Mouse (Mus musculus): ENCODE measurements at regions not wholly inside any gene's neighbourhood (a gene's known extent, or its start where the extent isn't known, plus 50 kb on each side); places are given as distances from the start of the nearest gene placed in this dataset.
"Not testable (repeated sequence)": the region's sequence is repeated elsewhere in the genome, so short reads cannot be mapped to it uniquely, and the experiment has no call there.

DNA sequence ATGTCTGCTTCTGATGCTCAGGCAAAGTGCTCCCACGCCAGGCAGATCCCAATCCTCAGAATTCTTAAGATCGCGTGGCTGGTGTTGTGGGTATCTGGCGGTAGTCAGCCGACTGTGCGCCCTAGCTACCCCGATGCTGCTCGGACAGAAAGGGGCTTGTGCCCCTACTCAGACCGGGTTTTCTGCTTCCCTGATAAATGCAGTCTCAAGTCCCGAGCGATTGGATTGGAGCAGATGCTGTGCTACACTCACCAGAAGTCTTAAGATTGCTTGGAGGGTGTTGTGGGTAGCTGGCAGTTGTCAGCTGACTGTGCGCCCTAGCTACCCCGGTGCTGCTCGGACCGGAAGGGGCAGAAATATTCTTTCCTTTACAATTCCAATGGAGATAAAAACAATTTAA is 99.3 kb downstream of the Gm7489 start:
- not testable (repeated sequence) for H3K4me3 ChIP-seq (ENCODE audit: low read depth, low read length); ATAC-seq (ENCODE audit: extremely low read depth, insufficient number of reproducible peaks, low FRiP score, poor library complexity, severe bottlenecking); DNase-seq (ENCODE audit: low spot score)

DNA sequence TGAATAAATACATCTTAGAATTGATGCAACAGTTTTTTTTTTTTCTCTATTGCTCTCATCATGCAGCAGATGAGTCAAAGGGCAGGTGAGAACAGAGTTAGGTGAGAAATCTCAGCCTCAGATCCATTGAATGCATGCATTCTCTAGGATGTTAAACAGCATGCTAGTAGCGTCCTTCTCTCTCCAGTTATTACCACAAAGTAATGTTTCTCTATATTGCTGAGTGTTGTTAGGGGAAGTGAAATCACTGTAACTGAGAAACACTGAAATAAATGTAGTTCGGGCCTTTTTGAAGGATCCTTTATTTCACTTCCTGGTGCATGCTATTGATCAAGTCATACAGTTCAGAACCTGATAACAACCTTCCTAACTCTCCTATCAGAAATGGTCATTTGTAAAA is 105.2 kb downstream of the Gm7489 start:
- DNase-seq (ENCODE audit: low spot score) = no peak
- no peaks in the 10 kb centered on the region for H3K9me3 ChIP-seq (replicated peaks)
- no peak overlapping the region for H3K4me3 ChIP-seq (ENCODE audit: low read depth, low read length)
- no peak for ATAC-seq (ENCODE audit: extremely low read depth, insufficient number of reproducible peaks, low FRiP score, poor library complexity, severe bottlenecking)
- TF ChIP-seq CTCF (IDR thresholded peaks at IDR 0.05; ENCODE audit: low read depth, low read length) (no peak), GATA2 (IDR thresholded peaks at IDR 0.05; ENCODE audit: borderline replicate concordance, low read depth, low read length) (no peak), GATA1 (IDR thresholded peaks at IDR 0.05; ENCODE audit: borderline replicate concordance, low read length) (no peak), TAL1 (conservative IDR thresholded peaks at IDR 0.05; ENCODE audit: low read depth, low read length) (no peak), POLR2AphosphoS5 (IDR thresholded peaks at IDR 0.05; ENCODE audit: insufficient replicate concordance, low read depth, low read length) (no peak)
- H3K4me1 ChIP-seq (ENCODE audit: insufficient read depth, low read depth, low read length) = no peaks in the 10 kb centered on the region
- no peaks in the 10 kb centered on the region for H3K27me3 ChIP-seq (ENCODE audit: insufficient read depth, low read length)
- H3K36me3 ChIP-seq (replicated peaks) = no peaks in the 10 kb centered on the region

More for the DNA sequence above, 99.3 kb downstream of the Gm7489 start:
- not testable (repeated sequence) for H3K9me3 ChIP-seq (replicated peaks); H3K27me3 ChIP-seq (ENCODE audit: insufficient read depth, low read length); H3K4me1 ChIP-seq (ENCODE audit: insufficient read depth, low read depth, low read length); H3K36me3 ChIP-seq (replicated peaks)

DNA sequence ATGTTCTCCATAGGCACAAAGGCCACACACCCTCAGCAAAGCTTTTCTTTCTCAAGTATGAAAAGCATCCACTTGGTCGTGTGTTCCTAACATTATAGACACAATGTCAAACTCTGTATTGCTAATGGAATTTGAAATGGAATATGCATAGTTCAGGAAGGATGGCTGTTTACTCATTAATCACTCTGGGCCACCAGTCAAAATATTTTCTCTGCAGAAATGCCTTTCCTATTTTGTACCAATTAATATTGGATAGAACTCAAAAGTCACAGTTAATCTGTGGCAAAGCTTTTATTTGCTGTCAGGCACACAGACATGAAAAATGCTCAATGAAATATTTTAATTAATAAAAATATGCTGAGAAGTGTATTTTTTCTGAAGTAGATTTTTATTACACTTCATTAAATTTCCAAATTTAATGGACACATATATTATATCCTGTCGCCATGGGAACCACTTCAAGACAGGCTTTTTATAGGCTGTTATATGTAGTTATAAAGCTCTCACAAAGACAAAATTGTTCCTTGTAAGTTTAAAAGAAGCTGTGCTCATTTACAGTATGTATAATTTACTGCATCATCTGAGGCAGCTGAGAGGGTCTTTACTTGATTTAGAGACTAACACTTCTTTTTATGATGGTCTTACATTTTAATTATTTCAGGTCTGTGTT is 110.6 kb downstream of the Gm7489 start:
- no peaks in the 10 kb centered on the region for H3K36me3 ChIP-seq (replicated peaks)
- ATAC-seq (ENCODE audit: extremely low read depth, insufficient number of reproducible peaks, low FRiP score, poor library complexity, severe bottlenecking) (no peak), DNase-seq (ENCODE audit: low spot score) (no peak)
- no peaks in the 10 kb centered on the region for H3K27me3 ChIP-seq (ENCODE audit: insufficient read depth, low read length)
- no peak overlapping the region for H3K4me3 ChIP-seq (ENCODE audit: low read depth, low read length)
- no peaks in the 10 kb centered on the region for H3K4me1 ChIP-seq (ENCODE audit: insufficient read depth, low read depth, low read length)
- H3K9me3 ChIP-seq (replicated peaks) = peaks cover 7% of the 10 kb centered on the region; the same call in 1 of the 2 replicates
- TF ChIP-seq TAL1 (conservative IDR thresholded peaks at IDR 0.05; ENCODE audit: low read depth, low read length) (no peak), GATA1 (IDR thresholded peaks at IDR 0.05; ENCODE audit: borderline replicate concordance, low read length) (no peak), POLR2AphosphoS5 (IDR thresholded peaks at IDR 0.05; ENCODE audit: insufficient replicate concordance, low read depth, low read length) (no peak), GATA2 (IDR thresholded peaks at IDR 0.05; ENCODE audit: borderline replicate concordance, low read depth, low read length) (no peak), CTCF (IDR thresholded peaks at IDR 0.05; ENCODE audit: low read depth, low read length) (no peak)

DNA sequence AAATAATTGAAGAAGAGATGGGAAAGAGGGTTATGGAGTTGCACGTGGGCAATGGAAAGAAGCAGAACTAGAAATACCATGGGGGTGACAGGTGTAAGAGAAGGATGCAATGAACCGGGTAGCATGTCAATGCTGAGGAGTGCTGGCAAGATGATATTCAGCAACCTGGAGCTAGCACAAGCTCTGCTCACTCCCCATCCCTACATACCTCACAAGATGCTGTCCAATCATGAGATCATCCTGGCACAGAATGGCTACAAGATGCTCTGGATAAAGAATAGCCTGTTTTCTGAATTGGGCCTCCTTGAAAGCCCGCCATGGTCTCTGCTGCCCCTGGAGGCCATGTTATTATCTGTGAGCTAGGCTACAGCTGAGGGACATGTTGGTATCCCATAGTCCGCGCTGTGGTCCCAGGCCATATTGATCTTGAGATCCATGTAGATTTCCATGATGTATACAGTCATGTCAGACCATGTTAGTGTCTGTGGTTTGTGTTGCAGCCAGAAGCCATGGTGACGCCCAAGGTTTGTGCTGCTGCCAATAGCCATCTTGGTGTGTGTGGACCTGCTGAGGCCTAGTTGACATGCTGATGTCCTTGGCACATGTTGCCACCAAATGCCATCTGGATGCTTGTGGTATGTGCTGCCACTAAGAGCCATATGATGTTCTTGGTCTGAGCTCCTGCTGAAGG is 114.0 kb downstream of the Gm7489 start:
- H3K4me1 ChIP-seq (ENCODE audit: insufficient read depth, low read depth, low read length) = no peaks in the 10 kb centered on the region
- H3K27me3 ChIP-seq (ENCODE audit: insufficient read depth, low read length) = no peaks in the 10 kb centered on the region
- no peak for DNase-seq (ENCODE audit: low spot score)
- no peak overlapping the region for H3K4me3 ChIP-seq (ENCODE audit: low read depth, low read length)
- H3K9me3 ChIP-seq (replicated peaks) = peaks cover 7% of the 10 kb centered on the region; the same call in 1 of the 2 replicates
- no peak for ATAC-seq (ENCODE audit: extremely low read depth, insufficient number of reproducible peaks, low FRiP score, poor library complexity, severe bottlenecking)
- H3K36me3 ChIP-seq (replicated peaks) = no peaks in the 10 kb centered on the region
- TF ChIP-seq POLR2AphosphoS5 (IDR thresholded peaks at IDR 0.05; ENCODE audit: insufficient replicate concordance, low read depth, low read length) = no peak
- TF ChIP-seq CTCF (IDR thresholded peaks at IDR 0.05; ENCODE audit: low read depth, low read length) = no peak
- TF ChIP-seq GATA2 (IDR thresholded peaks at IDR 0.05; ENCODE audit: borderline replicate concordance, low read depth, low read length) = no peak

DNA sequence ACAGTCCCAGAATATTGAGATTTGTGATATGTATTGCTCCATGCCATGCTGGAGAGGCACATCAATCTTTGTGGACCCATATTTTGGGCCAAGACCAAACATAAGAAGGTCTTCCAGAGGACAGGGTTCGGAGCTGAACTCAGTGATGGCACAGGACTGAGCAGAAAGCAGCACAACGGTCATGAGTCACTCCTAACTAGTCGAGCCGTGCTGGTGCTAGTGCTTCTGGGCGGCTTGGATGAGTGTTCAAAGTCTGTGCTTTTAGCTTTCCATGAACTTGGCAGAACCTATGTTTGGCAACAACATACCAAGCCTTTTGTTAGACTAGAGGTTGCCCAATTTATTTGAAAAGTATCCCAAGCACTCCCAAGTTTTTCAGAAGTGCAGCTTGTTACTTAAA is 149.1 kb downstream of the Gm7489 start:
- H3K36me3 ChIP-seq (replicated peaks) = no peaks in the 10 kb centered on the region
- no peak overlapping the region for H3K4me3 ChIP-seq (ENCODE audit: low read depth, low read length)
- H3K9me3 ChIP-seq (replicated peaks) = no peaks in the 10 kb centered on the region
- H3K27me3 ChIP-seq (ENCODE audit: insufficient read depth, low read length) = no peaks in the 10 kb centered on the region
- DNase-seq (ENCODE audit: low spot score) (no peak), ATAC-seq (ENCODE audit: extremely low read depth, insufficient number of reproducible peaks, low FRiP score, poor library complexity, severe bottlenecking) (no peak)
- TF ChIP-seq POLR2AphosphoS5 (IDR thresholded peaks at IDR 0.05; ENCODE audit: insufficient replicate concordance, low read depth, low read length) (no peak), GATA2 (IDR thresholded peaks at IDR 0.05; ENCODE audit: borderline replicate concordance, low read depth, low read length) (no peak), TAL1 (conservative IDR thresholded peaks at IDR 0.05; ENCODE audit: low read depth, low read length) (no peak), GATA1 (IDR thresholded peaks at IDR 0.05; ENCODE audit: borderline replicate concordance, low read length) (no peak), CTCF (IDR thresholded peaks at IDR 0.05; ENCODE audit: low read depth, low read length) (no peak)
- H3K4me1 ChIP-seq (ENCODE audit: insufficient read depth, low read depth, low read length) = no peaks in the 10 kb centered on the region

DNA sequence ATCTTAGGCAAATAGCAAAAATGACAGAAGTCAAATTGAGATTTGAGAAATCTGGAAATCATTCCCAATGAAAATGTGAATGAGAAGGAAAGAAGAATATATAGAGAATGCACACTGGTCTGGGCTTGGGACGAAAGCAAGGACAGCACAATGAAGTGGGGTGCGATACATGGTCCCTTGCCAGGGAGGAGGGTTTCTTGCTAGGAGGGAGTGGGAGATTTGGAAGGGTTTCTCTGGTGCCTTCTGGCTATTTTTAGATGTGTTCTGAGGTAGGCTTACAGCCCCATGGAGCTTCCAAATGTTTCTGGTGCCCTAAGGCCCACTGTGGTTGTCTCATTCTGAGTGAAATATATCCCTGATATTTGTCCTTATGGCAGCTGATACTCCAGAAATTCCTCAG is 166.0 kb downstream of the Gm7489 start:
- no peaks in the 10 kb centered on the region for H3K36me3 ChIP-seq (replicated peaks)
- ATAC-seq (ENCODE audit: extremely low read depth, insufficient number of reproducible peaks, low FRiP score, poor library complexity, severe bottlenecking) (no peak), DNase-seq (ENCODE audit: low spot score) (no peak)
- no peak for TF ChIP-seq GATA2 (IDR thresholded peaks at IDR 0.05; ENCODE audit: borderline replicate concordance, low read depth, low read length)
- no peak for TF ChIP-seq CTCF (IDR thresholded peaks at IDR 0.05; ENCODE audit: low read depth, low read length)
- no peak for TF ChIP-seq POLR2AphosphoS5 (IDR thresholded peaks at IDR 0.05; ENCODE audit: insufficient replicate concordance, low read depth, low read length)
- TF ChIP-seq TAL1 (conservative IDR thresholded peaks at IDR 0.05; ENCODE audit: low read depth, low read length) = no peak
- TF ChIP-seq GATA1 (IDR thresholded peaks at IDR 0.05; ENCODE audit: borderline replicate concordance, low read length) = no peak
- H3K4me1 ChIP-seq (ENCODE audit: insufficient read depth, low read depth, low read length) = no peaks in the 10 kb centered on the region
- no peak overlapping the region for H3K4me3 ChIP-seq (ENCODE audit: low read depth, low read length)
- H3K9me3 ChIP-seq (replicated peaks) = no peaks in the 10 kb centered on the region
- no peaks in the 10 kb centered on the region for H3K27me3 ChIP-seq (ENCODE audit: insufficient read depth, low read length)
